Mouse (Mus musculus): ENCODE measurements at regions not wholly inside any gene's neighbourhood (a gene's known extent, or its start where the extent isn't known, plus 50 kb on each side); places are given as distances from the start of the nearest gene placed in this dataset.

- TF ChIP-seq CTCF (conservative IDR thresholded peaks at IDR 0.05; ENCODE audit: insufficient read depth, insufficient read length, low read depth, low read length): no peak
- no peak for TF ChIP-seq POLR2A (IDR thresholded peaks at IDR 0.05; ENCODE audit: low read depth, low read length)
Measured at GRCm38 (mm10) chr2:79135986-79136385, 119.2 kb upstream of the Itga4 start.

Data from kidney, adult 2 months (tissue).